Mouse (Mus musculus): ENCODE data around the gene Ist1. TPM values are rescaled to one million over a fixed set of nuclear protein-coding genes. Genes with fewer than 3 reads are reported as not detected.

The Ist1 gene
- 94.0 and 96.8 TPM in 2 replicates for polyA plus RNA-seq (2015; fragmentation: Nextera tagmentation; extraction: Ambion mirVana)

DNA sequence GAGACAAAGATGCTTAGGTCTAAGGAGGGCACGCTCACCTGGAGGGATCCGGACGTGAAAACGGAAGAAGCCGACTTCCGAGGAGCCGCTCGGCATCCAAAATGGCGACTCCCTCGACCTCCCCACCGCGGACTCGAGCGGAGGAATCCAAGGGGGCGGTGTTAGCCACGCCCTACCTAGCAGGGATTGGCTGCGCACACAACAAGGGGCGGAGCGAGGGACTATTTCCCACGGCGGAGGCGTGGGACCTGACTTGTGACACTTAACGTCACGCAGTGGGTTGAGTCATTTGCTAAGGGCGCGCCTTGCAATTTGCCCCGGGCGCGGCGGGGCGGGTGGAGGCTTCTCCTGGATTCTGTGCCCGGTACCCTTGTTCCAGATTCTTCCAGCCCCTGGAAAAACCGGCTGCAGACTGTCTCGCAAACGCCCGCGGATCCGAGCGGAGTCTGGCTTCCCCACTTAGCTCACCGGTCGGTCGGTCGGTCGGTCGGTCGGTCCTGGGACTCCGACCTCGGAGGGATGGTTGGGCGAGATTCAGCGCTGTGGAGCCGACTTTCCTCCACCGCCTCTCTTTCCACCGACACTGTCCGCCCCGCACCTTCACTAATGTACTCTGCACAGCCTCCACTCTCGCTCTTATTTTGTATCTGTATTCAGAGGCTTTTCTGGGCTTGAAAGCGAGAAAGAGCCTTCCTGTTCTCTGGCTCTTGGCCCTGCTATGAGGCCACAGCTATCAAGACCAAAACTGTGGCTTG is at the start of gene Ist1:
TSS of gene Ist1 (minus strand) at position 115 of the 755 bp plus-strand sequence.

DNA sequence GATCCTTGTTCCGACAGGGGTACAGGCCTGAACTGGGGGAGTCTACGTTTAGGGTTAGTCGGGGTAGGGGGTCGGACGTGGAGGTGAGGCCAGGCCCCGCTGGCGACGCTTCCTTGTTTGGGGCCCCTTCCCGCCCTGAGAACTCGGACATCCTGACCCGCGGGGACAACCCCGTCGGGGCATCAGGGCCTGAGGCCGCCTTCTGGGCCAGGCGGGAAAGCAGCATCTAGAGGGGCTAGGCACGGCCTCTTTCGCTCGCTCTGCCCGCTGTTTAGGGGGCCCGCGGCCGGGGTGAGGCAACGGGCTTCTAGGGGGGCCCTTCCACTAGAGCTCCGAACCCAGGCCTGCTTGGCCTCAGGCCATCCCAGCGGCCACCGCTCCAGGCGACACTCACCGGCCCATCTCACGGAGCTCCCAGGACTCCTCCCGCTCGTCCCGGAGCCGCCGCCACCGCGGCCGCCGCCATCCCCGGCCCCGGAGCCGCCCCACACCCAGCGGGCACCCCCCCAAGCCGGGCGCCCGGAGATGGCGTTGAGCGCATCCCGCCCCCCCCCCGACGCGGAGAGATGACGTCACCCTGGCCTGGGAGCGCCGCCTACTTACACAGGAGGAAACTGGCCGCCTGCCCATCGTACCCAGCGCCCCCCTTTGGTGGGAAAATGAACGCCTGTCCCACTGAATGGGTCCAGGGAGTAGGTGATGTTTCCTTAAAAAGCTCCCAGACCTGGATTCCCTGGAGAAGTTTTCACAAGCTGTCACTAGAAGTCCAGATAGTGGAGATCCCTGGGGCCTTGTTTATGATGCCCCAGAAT is 44.4 kb upstream of the Ist1 start, which contains the start of gene Atxn1l:
TSS of gene Atxn1l (minus strand) at position 503 of the 812 bp plus-strand sequence.

DNA sequence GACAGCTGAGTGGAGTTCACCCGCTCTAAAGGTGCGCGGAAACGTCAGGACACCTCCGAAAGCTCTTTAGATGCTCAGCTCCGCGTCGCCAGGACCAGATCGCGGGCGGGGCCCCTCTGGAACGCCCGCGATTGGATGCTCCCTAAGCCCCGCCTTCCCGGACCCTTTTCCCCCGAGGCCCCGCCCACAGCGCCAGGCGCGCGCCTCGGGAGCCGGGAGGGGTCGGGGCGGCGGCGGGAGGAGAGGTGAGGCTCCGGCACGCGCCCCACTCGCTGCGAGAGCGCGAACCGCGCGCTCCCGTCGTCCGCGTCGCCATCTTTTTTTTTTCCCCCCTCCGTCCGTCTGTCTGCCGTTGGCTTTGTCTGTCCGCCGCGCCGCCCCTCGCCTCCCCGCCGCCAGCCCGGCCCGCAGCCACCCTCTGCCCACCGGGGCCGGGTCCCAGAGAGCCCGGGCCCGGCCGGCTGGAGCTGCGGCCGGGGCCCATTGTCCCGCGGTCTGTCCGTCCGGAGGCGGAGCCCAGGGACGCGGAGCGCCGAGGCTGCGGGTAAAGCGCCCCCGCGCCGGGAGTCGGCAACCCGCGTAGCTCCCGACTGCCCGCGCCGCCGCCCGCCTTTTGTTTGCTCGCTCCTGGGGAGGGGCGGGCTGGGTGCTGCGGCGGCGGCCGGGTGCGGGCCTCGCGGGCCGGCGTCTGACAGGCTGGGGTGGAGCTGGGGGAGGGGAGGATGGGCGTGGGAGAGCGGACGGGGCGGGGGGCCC is 12.4 kb upstream of the Ist1 start, which contains the start of gene Zfp821:
TSS of gene Zfp821 (plus strand) at position 227 of the 756 bp plus-strand sequence.

Other genes starting within 250 kb of the Ist1 start
- 0.72 and 0.75 TPM in 2 replicates for gene Pmfbp1, start 199.2 kb downstream of the Ist1 start, polyA plus RNA-seq (2015; fragmentation: Nextera tagmentation; extraction: Ambion mirVana)
- 9.6 and 9.9 TPM in 2 replicates for gene Dhx38, start 127.4 kb downstream of the Ist1 start, polyA plus RNA-seq (2015; fragmentation: Nextera tagmentation; extraction: Ambion mirVana)
- gene Txnl4b, start 127.4 kb downstream of the Ist1 start, polyA plus RNA-seq (2015; fragmentation: Nextera tagmentation; extraction: Ambion mirVana): 32.2 and 32.4 TPM in 2 replicates
- gene Hp, start 114.1 kb downstream of the Ist1 start, polyA plus RNA-seq (2015; fragmentation: Nextera tagmentation; extraction: Ambion mirVana): 0.68 and 1.5 TPM in 2 replicates
- 26.2 and 28.4 TPM in 2 replicates for gene Dhodh, start 84.6 kb downstream of the Ist1 start, polyA plus RNA-seq (2015; fragmentation: Nextera tagmentation; extraction: Ambion mirVana)
- gene Pkd1l3, start 78.7 kb downstream of the Ist1 start, polyA plus RNA-seq (2015; fragmentation: Nextera tagmentation; extraction: Ambion mirVana): 0.04 and 0.09 TPM in 2 replicates
- 44.2 and 46.4 TPM in 2 replicates for gene Zfp821, start 12.3 kb upstream of the Ist1 start, polyA plus RNA-seq (2015; fragmentation: Nextera tagmentation; extraction: Ambion mirVana)
- gene Atxn1l, start 44.5 kb upstream of the Ist1 start, polyA plus RNA-seq (2015; fragmentation: Nextera tagmentation; extraction: Ambion mirVana): 2.3 and 2.7 TPM in 2 replicates
- gene Ap1g1, start 85.3 kb upstream of the Ist1 start, polyA plus RNA-seq (2015; fragmentation: Nextera tagmentation; extraction: Ambion mirVana): 31.9 and 32.2 TPM in 2 replicates
- 4.2 and 5.0 TPM in 2 replicates for gene Phlpp2, start 175.3 kb upstream of the Ist1 start, polyA plus RNA-seq (2015; fragmentation: Nextera tagmentation; extraction: Ambion mirVana)

All from neural tube, postnatal 0 days (tissue).